Mouse (Mus musculus) activated CD4-positive, CD25-positive, alpha-beta regulatory T cell, adult 4 months (primary cell): Measurements from ENCODE around the gene Mrgprh. TPM values are rescaled to one million over a fixed set of nuclear protein-coding genes. Genes with fewer than 3 reads are reported as not detected.

ENCODE experiments used
- ATAC-seq: one replicate; pipeline ENCODE4 v1.8.0; 2017
- polyA plus RNA-seq, 2 experiments: library from polyadenylated mRNA; unstranded; fragments of 100-300 nt; shearing (Covaris generic); gene quantifications; one replicate each; pipeline ENCODE4 v1.2.1; 2017

The Mrgprh gene
- not detected for polyA plus RNA-seq

DNA sequence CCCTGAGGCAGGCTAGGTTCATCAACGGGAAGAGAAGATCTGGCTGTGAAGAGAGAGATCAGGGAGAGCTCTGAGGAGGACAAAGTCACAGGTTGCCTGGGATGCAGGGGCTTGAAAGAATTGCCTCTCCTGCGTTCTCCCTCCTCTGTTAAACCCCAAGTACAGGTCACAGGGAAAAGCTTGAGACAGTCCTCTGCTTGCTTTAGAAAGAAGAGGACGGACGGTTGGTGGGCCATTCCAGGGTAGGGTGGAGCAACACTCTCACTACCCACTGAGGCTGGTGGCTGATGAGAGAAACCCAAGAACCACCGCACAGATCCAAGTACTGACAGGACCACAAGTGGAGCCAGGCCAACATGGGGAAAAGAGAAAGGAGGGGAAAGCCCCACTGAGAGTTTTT, at the start of gene Mrgprh:
Gene Mrgprh, plus strand, starts transcription at position 301 of the 400 bp plus-strand sequence.
- no peak for ATAC-seq

DNA sequence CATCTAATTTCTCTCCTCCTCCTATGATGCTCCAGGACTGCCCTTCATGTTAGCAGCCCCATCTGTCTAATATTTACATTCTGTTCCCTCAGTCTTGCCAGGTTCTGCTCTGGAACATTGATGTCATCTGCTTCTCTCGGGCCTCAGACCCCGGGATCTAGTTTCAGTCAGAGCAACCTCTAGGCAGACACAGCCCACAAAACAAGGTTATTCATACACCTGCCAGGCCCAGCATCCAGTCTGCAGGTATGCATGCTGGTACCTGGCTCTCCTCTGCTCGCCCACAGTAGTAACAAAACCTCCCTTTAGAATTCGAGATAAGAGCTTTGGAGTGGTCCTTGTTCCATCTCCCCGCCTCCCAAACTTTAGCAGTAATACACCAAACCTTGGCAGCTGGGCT, 45.5 kb upstream of the Mrgprh start:
- ATAC-seq = no peak

DNA sequence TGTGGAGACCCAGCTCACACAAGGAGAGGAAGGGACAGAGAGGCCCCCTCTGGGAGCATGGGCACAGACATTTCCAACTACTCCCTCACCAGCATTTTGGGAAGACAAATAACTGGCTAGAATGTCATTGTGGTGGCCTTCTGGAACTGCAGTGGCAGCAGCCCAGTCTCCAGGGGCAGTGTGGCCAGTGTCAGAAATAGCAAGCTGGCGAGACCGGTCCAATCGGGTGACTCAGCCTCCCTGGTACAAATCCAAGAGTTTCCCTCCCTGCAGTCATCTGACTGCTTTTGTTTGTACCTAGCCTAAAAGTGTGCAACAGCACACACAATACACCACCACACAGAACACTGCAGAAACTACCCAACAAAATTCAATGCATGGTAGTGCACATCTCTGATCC, 43.6 kb upstream of the Mrgprh start:
- no peak for ATAC-seq

DNA sequence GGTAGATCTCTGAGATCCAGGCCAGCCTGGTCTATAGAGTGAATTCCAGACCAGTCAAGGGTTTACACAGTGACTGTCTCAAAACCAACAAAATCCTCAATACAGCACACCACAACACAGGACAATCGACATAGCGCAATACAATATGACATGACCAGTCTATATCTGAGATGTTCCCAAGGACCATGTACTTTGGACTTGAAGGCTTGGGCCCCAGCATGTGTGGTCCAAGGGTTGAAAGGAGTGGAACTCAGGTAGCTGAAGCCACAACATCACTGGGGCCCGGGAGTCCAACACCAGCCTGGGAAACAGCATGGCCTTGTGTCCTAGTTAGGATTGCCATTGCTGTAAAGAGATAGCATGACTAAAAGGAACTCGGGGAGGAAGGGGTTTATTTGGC, 43.2 kb upstream of the Mrgprh start:
- no peak for ATAC-seq

DNA sequence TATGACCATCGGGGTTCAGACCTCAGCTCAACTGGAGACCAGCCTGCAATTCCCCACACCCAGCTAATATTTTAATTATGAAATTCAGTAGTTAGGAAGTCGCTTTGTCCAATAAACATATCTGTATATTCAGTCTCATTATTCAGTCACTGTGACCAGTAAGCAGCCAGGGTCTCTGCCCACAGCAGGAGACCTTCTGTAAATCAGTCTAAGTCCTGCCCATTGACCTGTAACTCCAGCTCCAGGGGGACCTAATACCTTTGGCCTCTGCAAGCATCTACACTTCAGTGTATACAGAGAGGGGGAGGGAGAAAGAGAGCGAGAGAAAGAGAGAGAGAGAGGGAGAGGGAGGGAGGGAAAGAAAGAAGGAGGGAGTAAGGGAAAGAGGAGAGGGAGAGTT, 41.5 kb upstream of the Mrgprh start:
- no peak for ATAC-seq

DNA sequence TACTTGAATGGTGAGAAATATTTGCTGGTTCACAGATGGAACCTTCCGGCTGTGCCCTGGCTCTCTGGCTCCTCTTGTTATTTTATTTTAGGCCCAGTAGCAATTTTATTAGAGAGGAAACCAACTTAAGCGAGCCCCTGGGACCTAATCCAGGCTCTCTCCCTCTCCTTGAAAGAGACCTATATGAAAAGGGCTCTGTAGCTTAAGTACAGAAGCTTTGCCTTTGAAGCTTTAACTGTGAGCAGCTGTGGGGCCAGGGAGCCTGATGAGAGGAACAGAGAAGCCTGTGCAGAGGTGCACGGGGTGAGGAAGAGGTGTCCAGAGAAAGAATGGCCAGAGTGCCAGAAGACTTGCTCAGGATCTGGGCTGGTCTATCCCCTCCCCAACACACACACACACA, 41.0 kb upstream of the Mrgprh start:
- ATAC-seq = no peak

DNA sequence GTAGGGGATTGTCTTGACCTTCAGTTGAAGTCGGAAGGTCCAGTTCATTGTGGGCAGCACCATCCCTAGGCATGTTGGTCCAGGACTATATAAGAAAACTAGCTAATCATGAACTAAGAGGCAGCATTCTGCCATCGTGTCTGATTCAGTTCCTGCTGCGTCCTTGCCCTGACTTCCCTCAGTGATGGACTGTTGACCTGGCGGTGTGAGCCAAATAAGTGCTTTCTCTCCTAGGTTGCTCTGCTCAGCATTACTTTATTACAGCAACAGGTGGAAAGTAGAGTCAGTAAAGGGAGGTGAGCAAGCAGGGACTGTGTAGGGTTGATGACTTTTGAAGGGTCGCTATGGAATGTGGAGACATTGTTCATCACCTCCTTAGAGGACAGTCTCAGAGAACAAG, 40.1 kb upstream of the Mrgprh start:
- no peak for ATAC-seq

DNA sequence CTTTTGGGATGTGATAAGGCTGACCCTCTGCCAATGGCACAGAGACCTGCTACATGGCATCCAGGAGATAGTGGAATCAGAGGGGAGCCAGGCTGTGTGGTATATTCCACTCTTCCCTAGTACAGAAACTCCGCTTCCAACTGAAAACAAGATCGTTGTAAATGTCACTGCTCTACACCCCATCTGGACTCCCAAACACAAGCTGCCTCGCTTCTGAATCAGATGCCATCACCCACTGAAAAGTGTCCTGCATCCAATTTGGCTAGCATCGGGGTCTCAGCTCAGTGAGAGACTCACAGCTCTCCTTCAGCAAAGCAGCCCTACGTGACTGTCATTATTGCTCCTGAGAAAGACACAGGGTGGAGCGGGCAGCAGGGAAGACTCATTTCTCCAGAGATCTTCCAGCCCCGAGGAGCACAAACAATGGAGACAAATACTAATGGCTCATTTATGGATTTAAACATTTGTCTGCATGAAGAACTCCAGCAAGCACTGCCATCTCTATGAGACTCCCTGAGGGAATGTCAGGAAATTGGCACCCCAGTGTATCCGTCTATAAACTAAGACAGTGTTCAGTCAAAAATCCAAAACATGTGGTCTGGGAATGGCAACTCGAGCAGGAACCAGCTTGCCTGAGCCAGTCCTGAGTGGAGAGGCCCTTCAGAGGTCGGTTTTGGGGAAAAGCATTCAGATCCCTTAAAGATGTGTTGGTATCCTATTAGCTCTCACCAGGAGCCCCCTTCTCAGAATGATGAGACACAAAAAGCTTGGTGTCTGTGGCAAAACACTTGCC, 36.2 kb upstream of the Mrgprh start:
- ATAC-seq = no peak

DNA sequence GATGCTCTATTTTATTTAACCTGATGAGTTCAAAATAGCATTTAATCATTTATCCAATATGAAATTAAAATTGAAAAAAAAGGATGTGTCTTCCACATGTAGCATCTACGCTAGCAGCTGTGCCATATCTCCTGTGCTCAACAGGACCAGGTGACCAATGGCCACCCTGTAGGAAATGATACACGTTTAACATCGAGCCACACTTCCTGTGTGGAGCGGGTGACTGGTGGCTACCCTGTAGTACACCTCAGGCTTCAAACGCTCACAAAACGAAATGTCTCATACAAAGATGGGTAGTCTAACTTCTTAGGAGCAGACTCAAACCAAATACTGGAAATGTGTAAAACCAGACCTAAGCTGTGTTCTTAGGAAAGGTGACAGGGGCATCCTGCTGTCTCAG, 32.0 kb upstream of the Mrgprh start:
- ATAC-seq = no peak

DNA sequence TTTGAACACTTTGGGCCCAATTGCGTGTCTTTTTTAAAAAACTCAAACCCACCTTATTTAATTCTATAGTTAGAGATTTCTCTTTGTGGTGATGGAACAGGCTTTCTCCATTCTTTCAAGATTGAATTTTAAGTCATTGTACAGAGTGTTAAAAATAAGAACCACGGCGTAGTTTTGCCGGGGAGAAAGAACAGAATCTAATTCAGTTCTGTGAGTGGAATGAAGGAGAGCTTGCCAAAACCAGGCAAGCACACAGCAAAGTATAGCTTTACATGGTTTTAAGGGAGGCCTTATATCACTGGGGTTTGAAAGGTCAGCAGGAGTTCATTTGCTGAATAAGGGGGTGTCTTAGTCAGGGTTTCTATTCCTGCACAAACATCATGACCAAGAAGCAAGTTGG, 31.3 kb upstream of the Mrgprh start:
- ATAC-seq = no peak

DNA sequence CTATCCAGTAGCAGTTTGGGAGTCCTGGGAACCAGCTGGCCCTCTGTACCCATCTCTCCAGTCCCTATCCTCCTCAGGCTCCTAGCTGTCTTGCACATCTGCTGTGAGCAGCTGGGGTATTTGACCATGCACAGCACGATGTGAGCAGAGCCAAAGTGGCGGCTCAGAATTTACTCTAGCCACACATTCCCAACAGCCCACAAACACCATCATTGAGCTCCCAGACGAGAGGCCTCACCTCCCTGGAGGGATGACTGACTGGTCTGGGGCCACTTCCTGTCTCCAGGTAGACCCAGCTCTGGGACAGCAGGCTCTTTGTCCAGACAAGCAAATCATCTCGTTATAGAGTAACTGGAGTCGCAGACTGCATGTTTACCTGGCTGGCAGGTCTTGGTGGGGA, 30.0 kb upstream of the Mrgprh start:
- ATAC-seq = no peak

DNA sequence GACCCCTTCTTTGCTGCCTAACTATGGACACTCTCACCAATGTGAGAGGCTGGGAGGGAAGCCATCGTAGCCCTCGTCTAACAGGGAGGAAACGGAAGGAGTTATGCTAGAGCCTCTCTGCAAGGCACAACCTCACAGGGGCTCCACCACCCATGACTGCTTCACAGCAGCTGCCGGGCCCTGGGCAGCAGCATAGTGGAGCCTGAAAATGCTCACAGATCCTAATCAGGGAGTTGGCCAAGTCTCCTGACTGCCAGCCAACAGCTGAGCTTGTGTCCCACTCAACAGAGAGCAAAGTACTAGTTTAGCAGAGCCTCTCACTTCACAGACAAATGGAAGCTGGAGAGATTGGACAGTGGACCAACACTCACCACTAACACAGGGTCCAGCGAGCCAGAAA, 29.4 kb upstream of the Mrgprh start:
- no peak for ATAC-seq

DNA sequence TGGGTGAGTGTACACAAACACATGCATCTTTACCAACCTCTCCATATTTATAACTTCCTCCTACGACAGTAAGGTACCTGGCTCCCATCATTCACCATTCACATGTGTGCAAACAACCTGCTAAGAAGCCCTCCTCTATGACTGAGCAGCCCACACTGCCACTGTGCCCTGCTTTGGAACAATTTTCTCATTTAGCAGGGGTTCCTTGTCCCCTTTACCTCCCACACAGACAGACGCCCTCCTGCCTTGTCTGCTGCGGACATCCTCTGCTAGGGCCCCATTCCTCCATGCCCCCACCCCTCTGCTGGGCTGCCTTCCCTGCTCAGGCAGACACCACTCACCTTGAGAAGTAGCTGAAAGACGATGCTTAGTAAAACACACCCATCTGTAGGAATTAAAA, 28.1 kb upstream of the Mrgprh start:
- ATAC-seq = no peak

DNA sequence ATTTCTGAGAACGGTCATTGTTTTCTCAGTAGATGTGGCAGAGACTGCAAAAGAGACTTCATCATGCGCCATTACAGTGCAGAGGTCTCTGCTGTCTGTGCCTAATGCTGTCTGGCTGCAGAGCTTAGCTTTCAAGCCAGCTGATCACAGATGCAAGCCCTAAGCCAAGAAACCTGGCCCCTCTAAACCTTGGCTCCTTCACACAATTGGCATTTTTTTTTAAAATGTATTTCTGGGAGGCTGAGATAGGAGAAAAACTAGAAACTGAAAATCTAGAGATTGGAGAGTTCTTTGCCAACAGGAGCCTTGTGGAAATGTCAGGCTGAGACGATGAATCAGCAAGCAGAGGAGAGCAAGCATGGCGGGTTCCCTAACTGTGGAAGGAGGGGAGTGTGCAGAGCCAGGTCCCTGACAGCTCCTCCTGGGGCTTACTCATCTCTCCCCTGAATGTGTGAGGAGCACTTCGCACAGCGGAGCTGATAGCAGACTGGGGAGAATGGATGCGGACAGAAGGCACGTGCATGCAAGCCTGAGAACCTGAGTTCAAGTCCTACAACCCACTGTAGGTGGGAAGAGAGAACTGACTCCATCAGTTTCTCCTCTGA, 26.0 kb upstream of the Mrgprh start:
- no peak for ATAC-seq

DNA sequence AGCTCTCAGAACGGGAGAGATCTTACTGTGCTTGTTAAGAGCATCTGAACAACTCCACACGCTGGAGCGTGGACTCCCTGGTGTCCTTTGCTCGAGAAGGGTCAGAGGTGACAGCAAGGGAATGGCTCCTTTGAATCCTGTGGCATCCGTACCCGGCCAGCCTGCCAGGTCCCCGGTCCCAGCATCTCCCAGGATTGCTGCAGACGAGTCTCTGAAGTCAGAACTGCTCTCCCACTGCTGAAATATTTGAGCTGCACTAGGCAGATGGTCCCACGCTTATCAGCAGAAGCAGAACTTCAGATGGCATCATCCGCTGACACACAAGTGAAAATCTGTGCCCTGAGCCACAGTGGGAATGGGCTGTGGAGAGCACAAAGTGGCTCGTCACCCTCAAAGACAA, 24.1 kb upstream of the Mrgprh start:
- no peak for ATAC-seq

DNA sequence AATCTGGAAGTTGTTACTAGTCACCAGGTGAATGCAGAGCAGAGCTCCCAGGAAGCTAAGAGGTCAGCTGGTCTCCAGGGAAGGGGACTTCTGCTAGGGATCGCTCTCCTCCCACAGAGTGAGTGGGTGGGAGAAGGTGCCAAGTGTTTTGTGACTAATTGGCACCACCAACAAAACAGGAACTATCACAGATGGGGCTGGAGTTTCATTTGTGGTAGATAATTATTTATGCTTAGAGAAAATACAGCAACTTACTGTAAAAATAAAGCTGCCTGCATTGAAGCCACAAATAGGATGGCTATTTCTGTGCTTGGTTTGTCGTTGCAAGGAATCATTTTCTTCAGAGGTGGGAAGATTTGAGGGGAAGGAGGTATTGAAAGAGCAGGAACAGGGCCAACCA, 22.0 kb upstream of the Mrgprh start:
- no peak for ATAC-seq

DNA sequence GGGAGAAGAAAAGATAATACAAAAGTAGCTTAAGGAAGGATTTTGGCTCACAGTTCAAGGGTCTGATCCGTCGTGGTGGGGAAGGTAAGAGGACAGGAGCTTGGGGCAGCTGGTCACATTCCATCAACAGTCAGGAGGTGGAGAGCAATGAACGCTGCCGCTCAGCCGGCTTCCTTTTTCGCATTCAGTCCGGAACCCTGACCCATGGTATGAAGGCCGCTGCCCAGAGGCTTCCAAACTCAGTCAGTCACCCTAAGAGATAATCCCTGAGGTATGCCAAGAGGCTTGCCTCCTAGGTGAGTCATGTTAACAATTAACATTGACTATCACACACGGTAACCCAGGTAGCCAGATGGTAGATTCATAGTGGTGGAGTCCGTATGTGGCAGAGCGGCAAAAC, 21.4 kb upstream of the Mrgprh start:
- ATAC-seq = no peak

DNA sequence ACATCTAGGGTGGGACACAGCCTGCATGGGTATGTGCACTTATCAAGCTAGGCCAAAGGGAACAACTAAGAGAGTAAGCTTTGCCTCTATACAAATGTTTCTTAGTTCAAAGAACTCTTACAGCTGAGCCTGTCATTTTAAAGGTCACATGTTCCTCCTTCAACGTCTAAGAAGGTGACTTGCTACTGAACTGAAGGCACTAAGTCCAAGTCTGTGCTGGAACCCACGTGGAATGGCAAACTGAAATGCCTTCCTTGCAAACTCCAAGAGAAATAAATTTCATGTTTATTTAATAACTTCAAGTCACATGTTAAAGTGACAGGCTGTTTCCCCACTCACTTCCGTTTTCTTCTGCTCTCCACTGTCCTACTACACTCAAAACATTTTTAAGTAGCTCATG, 18.4 kb upstream of the Mrgprh start:
- ATAC-seq = no peak

DNA sequence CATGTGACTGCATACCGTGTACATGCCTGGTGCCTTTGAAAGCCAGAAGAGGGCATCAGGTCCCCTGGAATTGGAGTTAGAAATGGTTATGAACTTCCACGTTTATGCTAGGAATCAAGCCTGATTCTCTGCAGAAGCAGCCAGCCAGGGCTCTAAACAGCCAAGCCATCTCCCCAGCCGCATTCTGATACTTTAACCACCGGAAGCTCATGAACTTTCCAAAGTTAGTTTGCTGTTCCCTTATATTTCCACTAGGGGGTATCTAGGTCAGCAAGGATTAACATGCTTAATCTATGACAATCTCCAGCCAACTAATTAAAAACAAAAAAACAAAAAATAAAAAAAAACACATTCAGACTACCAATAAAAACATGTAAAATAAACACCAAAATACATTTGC, 17.8 kb upstream of the Mrgprh start:
- ATAC-seq = peak; percentile 85

DNA sequence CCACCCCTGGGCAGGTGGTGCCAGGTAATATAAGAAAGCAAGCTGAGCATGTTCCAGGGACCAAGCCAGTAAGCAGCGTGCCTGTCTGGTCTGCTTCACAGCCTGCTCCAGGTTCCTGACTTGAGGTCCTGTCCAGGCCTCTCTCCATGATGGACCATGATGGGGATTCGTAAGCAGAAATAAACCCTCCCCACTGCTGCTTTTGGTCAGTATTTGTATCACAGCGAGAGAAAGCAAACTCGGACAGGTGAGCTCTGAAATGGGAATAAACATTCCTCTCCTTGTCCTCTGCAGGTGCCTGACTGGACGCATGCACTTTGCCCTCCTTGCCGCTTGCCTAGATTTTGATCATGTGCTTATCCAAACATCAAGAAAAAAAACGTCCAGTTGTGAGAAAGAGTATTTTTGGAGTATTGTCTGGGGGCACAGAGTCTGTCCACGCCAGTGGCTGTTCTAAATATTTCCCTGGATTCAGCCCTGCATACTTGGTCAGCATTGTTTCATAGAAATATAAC, 16.8 kb upstream of the Mrgprh start:
- ATAC-seq = no peak

DNA sequence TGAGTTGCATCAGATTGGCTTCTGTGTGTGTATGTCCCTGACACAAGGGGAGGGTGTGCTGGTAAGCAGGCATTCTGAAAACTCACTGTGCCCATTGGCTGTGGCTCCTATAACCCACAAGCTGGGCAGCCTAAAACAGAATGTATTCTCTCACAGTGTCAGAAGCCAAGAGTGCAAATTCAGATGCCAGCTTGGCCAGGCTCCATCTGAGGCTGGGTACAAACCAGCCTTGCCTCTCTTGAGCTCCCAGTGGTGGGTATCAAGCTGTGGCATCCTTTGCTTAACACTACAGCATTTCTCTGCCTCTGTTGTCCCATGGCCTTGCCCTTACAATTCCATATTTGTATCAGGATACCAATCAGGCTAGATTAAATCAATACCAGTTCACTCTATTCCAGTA, 11.7 kb upstream of the Mrgprh start:
- ATAC-seq = no peak

DNA sequence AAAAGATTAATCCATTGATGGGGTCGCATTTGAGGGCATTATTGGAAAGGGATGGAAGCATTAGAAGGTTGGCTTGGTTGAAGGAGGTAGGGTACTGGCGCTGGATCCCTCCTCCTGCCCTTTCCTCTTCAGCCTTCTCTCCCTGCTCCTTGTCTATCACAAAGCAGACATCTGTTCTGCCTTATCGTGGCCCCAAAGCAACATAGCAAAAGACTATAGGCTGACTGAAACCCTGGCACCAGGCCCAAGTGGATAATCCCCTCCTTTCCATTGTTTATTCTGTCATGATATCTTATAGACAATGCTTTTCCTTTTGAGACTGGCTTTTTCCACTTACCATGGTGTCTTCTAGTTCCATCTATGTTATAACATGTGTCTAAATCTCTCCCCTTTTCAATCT, 10.4 kb upstream of the Mrgprh start:
- no peak for ATAC-seq

DNA sequence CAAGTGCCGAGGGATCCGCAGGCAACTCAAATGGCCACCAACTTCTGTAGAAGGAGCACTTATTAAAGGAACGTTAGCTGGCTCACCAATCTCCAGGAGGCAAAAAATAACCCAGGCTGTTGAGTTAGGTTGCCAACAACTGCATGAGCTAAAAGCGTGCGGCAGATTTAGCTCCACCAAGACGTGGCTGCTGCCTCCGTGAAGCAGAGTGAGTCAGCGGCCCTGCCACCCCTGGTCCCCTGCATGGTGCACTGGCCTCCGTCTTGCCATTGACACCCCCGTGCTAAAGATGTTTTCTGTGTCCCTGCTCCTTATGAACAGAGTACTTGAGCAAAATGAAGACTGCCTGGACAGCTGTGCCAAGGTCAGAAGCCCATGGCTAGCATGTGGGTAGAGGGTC, 9.0 kb upstream of the Mrgprh start:
- ATAC-seq = no peak

DNA sequence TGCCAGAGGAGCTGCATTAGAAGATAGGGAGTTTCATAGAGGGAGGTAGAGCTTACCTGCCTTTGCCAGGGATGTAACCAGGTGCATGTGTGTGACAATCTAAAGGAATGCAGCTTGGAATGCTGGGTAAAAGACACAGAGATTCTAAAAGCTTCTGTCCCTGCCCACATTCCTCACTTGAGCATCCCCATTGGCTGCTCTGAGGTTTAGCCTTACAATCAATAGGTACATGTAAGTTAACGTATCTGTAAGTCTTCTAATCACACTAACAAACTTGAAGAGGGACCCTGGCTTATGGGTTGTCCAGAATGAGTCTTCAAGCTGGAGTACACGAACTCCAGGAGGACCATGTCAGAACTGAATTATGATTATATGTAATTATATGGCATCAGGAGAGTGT, 7.8 kb upstream of the Mrgprh start, which contains the start of gene Mas1:
Gene Mas1, minus strand, starts transcription at position 101 of the 400 bp plus-strand sequence.
- no peak for ATAC-seq
